Mouse (Mus musculus) cerebellum, postnatal 4 days (tissue): ENCODE measurements around the gene Pex5.
"Not testable (repeated sequence)": the region's sequence is repeated elsewhere in the genome, so short reads cannot be mapped to it uniquely, and the experiment has no call there.

Experiments
- DNase-seq, 2 experiments: peaks; one replicate each; pipeline ENCODE4 v3.0.0; 2022; ENCODE audit warnings: low spot score in 2 of 2, mixed read lengths in 1 of 2

The Pex5 gene

DNA sequence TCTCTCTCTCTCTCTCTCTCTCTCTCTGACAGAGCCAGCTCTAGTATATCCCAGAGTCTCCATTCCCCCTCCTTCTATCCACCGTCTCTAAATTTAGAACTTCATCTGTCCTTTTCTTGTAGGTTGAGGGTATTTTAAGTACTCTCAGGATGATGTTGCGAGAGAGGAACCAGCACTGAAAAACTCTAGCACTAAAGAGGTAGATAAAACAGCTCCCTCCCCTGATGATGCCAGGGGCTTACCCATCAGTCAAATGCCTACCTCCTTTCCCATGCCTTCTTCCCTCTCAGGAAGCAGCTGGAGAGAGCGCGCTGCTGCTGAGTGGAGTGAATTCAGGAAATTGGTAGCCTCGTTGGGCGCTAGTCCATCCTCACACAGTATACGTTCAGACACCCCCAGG, 12.4 kb upstream of the Pex5 start:
- no peak for DNase-seq

DNA sequence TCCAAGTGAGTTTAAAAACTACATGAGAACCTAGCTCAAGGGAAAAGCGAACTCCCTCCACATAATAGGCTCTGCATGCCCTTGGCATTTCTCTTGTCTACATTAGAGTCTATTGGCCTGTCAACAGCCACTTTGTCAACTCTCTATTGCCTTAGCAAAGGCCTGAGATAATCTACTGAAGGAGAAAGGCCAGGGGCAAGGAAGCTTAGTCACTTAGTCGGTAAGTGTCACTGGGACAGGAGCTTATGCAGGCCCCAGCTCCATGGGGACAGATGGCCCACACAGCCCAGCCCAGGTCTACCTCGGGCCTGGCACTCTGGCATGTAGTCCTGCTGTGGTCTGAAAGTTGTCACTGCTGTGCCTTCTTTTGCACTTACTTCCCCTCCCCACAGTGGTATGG, 11.7 kb upstream of the Pex5 start:
- no peak for DNase-seq

- no peak for DNase-seq
These were observed 10.7 kb upstream of the Pex5 start for GRCm38 (mm10) chr6:124425523-124425922.

DNA sequence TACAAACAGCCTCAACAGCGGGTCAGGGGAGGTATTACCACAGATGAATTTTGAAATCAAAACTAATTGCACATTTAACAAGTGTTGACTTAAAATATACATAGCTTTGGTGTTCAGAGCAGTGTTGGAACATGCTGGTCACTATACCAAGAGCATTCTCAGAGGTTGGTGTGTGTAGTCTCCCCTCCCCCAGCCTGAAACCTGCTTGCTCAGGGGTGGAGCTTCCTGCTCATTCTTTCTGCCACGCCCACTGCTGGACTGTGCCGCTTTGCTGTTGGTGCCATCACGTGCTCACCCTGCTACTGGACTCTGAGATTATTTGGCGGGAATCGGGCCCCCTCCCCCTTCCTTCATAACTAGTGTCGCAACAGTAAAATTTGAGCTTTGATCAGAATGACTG, 10.2 kb upstream of the Pex5 start:
- DNase-seq: not testable (repeated sequence)

- no peak for DNase-seq
These were observed 9.2 kb upstream of the Pex5 start for GRCm38 (mm10) chr6:124424068-124424498.

GRCm38 (mm10) chr6:124418686-124419085, 3.8 kb upstream of the Pex5 start:
- DNase-seq: no peak

DNA sequence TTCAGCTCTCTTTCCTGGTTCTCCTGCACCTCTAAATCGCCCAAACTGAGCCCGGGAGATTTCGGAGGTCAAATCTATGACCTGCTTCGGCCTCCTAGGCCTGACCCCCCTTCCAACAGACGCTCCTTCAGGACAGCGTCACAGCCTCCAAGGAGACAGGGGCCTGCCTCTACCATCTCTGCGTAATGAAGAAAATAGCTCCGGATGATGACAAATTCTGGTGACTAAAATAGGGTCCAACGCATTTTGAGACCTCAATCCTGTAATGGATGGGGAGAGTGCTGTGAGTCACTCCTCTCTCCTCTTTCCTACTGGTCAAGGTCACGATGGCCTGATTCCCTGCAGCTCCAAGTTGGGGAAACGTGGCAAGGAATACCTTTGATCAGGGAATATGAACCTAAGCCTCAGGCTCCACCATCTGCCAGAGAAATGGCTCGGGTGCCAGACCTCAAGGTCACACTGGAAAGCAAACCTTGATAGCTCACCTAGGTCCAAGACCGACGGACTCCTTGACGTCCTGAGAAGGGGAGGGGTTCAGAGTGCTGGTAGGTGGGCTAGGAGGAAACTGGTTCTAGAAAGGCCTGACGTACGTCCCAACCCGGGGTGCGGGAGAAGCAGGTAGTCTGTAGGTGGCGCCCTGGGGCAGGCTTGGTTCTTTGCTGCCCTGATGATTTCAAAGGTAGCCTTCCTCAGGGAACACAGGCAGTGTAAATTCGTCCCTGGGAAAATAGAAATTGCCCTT, 651 bp upstream of the Pex5 start:
- DNase-seq: peak; percentile 62 to 77

DNA sequence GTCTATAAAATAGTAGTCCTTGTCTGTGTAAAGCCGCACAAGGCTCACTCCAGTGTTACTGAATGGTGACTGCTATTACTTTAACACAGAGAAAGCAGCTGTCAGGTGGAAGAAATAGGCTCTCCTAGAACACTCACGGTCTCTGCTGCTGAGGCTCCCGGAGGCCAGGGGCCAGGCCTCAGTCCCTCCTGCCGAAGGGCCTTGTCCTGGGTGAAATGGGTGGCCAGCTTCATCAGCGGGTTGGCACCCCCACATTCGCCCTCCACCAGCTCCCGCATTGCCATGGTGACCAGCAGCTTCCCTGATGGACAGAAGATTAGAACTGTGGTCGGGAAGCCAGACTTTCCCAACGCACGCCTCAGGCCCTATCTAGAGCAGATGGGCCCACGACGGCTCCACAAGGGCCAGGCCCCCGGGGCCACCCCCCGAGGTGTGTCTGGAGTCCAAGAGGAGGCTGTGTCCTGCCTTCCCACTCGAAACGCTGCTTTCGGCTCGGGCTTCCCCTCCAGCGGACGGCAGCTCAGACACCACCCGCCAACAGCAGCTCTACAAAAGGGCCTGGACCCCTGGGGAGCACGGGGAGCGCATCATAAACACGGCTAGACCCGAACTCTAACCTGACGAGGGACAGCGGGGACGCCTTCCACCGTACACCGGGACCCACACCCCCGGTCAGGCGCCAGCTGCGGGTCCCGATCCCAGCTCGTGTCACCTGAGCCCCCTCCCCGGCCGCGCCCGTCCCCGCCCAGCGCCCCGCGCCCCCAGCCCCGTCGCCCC, 529 bp downstream of the Pex5 start:
- DNase-seq: peak in 1 of 2 experiments; percentile 61

DNA sequence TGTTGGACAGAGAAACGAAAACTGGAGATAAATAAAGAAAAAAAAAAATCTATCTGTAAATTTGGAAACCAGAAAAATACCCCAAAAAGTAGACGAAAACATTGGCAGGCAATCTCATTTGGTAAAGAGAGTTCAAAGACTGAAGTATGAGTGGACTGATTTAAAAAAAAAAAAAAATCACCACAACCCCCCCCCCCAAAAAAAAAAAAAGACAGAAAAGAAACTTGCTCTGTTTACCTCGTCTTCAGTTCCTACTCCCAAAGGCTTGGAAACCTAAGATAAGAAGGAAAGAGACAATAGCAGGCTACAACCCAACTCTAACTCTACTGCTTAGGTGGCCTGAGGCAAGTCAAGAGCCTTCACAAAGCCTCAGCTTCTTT, 1.1 kb downstream of the Pex5 start:
- no peak for DNase-seq

GRCm38 (mm10) chr6:124408355-124408754, 6.5 kb downstream of the Pex5 start:
- no peak for DNase-seq

DNA sequence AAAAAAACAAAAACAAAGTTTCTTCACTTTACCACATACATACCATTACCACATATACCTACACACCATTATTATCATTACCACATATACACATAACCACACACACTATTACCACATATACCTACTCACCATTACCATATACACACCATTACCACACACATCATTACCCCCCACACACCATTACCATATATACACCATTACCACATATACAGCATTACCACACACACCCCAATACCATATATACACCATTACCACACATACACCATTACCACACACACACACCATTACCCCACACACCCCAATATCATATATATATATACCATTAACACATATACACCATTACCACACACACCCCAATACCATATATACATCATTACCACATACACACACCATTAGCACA, 7.7 kb downstream of the Pex5 start:
- no peak for DNase-seq

- no peak for DNase-seq
These were observed 8.5 kb downstream of the Pex5 start for GRCm38 (mm10) chr6:124406326-124406725.

DNA sequence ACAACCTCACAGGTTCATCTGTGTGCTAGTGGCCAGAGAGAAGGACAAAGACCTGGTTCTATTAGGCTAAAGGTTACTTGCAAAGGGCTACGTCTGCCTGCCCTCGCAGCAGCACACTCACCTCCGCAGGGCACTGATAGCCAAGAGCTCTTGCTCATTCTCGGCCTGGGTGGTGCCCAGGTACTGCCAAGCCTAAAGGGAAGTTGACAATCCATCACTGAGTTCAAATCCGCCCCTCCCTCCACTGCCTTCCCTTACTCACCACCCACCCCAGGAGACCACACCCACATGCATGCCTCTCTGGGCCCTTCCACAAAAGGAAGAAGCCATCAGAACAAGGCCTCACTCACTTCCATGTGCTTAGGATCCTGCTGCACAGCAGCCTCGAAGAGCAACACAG, 15.1 kb downstream of the Pex5 start:
- DNase-seq: no peak

DNA sequence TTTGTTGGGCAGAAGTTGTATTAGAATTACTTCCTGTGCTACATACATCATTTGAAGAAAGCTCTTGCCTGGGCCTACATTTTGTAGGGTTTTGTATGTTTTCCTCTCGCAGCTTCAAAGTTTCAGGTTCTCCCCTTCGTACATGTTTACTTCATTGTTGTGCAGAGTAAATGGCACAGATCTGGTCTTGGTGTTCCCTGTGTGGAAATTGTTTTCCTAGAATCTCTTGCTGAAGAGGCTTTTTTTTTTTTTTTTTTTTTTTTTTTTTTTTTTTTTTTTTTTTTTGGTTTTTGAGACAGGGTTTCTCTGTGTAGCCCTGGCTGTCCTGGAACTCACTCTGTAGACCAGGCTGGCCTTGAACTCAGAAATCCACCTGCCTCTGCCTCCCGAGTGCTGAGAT, 19.9 kb downstream of the Pex5 start:
- not testable (repeated sequence) for DNase-seq

- DNase-seq: no peak
These were observed 34.7 kb downstream of the Pex5 start for GRCm38 (mm10) chr6:124380142-124380541.

DNA sequence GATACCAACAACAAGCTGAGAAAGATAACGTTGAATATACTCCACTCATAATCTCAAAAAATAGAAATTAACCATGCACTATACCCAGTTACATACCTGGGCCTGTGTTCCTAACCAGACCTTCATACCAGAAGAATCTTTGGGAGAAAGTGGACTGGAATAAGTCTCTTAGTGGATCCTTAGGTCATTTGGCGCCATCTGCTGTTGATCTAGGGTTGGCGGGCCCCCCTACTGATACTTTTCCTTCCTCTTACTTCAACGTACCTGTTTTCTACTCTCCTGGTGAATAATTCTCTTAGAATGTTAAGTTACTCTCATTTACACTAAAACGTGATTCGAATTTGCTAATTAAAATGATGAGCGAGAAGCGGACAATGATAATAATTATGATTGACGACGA, 35.5 kb downstream of the Pex5 start:
- peak in 1 of 2 experiments; percentile 58 for DNase-seq

DNA sequence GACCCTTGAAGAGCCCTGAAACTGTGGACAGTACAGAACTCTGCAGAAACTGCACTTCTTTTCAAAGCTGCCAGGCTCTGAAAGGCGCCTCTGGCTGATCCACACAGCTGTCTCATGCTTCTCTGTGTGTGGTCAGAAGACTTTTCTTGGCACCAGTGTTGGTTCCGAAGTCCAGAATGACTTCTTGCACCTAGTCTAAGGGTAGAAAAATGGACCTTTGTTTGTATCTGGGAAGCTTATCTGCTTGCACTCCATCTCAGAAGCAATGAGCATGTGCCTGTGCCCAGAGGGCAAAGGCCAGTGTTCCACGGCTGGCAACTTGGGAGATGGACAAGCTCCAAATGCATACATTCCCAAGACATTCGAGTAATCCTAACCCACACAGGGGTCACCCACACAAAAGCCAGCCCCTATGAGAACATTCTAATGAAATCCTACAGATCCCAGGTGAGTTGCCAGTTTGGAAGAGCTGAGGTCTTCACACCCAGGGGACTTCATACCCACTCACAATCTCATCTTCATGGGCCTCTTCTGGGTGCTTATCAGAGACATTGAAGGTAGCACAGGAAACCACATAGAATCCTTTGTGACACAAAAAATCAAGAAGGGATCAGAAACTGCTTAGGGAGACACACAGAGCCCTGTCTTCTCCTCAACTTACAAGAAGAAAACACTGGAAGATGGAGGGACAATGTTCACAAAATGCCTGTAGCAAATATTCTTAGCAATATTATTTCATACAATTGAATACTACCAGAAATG, 37.2 kb downstream of the Pex5 start:
- DNase-seq: no peak

GRCm38 (mm10) chr6:124376311-124376710, 38.6 kb downstream of the Pex5 start:
- DNase-seq: no peak

GRCm38 (mm10) chr6:124375435-124375884, 39.4 kb downstream of the Pex5 start:
- DNase-seq: no peak

DNA sequence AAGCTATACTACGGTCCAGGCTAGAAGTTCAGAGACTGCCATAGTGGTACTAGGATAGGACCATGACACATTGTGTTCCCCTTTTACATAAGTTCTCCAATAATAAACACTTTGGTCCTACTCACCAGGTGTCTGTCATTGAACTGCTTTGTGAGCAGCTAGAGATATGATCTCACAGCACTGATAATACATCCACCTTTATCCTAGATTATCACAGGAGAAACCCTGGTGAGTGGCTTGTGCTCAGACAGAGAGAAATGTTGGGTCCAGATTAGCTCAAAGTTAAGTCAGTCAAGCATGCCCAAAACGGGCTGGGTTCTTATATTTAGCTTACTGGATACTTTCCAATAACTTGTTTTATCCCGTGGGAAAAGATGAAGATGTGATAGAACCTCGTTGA, 40.2 kb downstream of the Pex5 start:
- DNase-seq: no peak

DNA sequence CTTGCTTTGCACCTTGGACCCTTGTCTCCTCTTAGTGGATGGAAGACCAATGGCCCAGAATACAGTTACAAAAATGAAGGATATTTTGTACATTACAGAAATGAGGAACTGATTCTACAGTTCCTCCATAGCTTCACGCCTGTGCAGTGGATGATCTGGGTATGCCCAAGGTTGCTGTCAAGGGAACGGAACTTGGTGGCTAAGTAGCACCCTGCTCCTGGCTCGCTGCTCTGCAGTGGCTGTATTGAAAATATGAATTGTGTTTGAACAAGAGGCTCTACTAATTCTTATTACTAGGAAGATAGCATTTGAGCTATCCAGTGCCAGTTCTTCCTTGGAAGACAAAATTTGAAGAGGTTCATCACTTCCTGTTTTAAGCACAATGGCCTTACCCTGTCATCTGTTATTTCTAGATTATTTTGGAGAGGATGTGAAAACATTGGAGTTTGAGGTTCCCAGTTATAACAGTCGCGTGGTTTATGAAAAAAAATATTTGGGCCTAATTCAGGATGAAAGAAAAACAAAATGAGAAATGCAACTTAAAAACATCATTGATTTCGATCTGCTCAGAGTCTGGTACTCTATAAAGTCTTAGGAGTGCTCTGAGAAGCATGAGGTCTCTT, 41.2 kb downstream of the Pex5 start:
- no peak for DNase-seq

- DNase-seq: no peak
These were observed 50.5 kb downstream of the Pex5 start for GRCm38 (mm10) chr6:124364328-124364727.
